Mouse (Mus musculus) stomach, embryonic 16.5 days (tissue): ENCODE results near the gene Rrp1b. TPM values are rescaled to one million over a fixed set of nuclear protein-coding genes. Genes with fewer than 3 reads are reported as not detected.

Experiments
- ATAC-seq: fragments of 200-750 bp; cut with Nextera tagmentation; 2 replicates; pipeline ENCODE4 v1.8.0; 2017; ENCODE audit warnings: moderate number of reproducible peaks, moderate TSS enrichment; ENCODE audit not compliant: insufficient read depth, low FRiP score
- H3K27ac ChIP-seq: fragments of 300-500 bp; sonication (generic); 2 replicates; pipeline ENCODE4 v1.5.1; 2014; ENCODE audit warnings: low read length
- H3K27me3 ChIP-seq: fragments of 300-500 bp; sonication (generic); 2 replicates; pipeline ENCODE4 v1.6.1; 2014; ENCODE audit warnings: low read length, control low read depth, mixed read lengths; ENCODE audit not compliant: control insufficient read depth, insufficient read depth
- H3K36me3 ChIP-seq: fragments of 300-500 bp; sonication (generic); 2 replicates; pipeline ENCODE4 v1.6.1; 2014; ENCODE audit warnings: low read length; ENCODE audit not compliant: control insufficient read depth, insufficient read depth
- H3K4me1 ChIP-seq: fragments of 300-500 bp; sonication (generic); 2 replicates; pipeline ENCODE4 v1.6.1; 2014; ENCODE audit warnings: low read length, control low read depth, mixed read lengths; ENCODE audit not compliant: control insufficient read depth, insufficient read depth
- H3K4me2 ChIP-seq: fragments of 300-500 bp; sonication (generic); 2 replicates; pipeline ENCODE4 v1.6.1; 2014; ENCODE audit warnings: low read depth, low read length, mixed read lengths
- H3K4me3 ChIP-seq: fragments of 300-500 bp; sonication (generic); replicated peaks from 2 replicates; pipeline ENCODE4 v1.5.1; 2014; ENCODE audit warnings: mild to moderate bottlenecking, low read length
- H3K9ac ChIP-seq: fragments of 300-500 bp; sonication (generic); 2 replicates; pipeline ENCODE4 v1.6.1; 2014; ENCODE audit warnings: low read length
- H3K9me3 ChIP-seq: fragments of 300-500 bp; sonication (generic); replicated peaks from 2 replicates; pipeline ENCODE4 v1.6.1; 2016; ENCODE audit warnings: low read length, control low read depth; ENCODE audit not compliant: control insufficient read depth
- WGBS: fragments of 180-500 bp; shearing (Covaris S2); extraction: QIAGEN DNeasy Blood & Tissue Kit; methylation state at CpG from one replicate; pipeline ENCODE4 v1.1.7; 2014; 5-methylcytosine and 5-hydroxymethylcytosine counted together
- polyA plus RNA-seq: library from polyadenylated mRNA; unstranded; fragments of >200 nt; fragmentation: Nextera tagmentation; extraction: Ambion mirVana; gene quantifications from 2 replicates; pipeline ENCODE4 v1.2.1, GENCODE M21; 2015

Rrp1b gene
- polyA plus RNA-seq, 1 experiment from 2014 or later: 40.1 TPM

GRCm38 (mm10) chr17:32003251-32003650 lies 32.6 kb upstream of the Rrp1b start:
- no peak for ATAC-seq
- H3K27me3 ChIP-seq: no peaks in the 10 kb centered on the region

DNA sequence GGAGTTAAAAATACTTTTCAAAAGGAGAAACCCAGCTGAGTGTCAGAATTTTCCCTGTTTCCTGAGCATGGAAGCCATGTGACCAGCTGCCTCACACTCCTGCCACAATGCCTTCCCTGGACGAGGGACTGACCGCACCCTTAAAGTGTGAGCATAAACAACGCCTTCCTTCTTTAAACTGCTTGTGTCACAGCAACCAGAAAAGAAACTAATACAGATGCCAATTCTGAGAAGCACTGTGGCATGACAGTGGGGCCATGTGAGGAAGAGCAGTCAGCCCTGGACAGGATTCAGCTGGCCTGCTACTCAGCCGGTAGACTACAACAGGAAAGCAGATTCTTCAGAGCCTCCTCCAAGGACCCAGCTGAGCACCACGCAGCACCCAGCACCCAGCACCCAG lies 29.1 kb upstream of the Rrp1b start:
- Histone ChIP-seq H3K4me1 (no peaks in the 10 kb centered on the region), H3K27ac (no peak overlapping the region), H3K36me3 (no peaks in the 10 kb centered on the region), H3K4me3 (no peak overlapping the region), H3K9ac (no peak overlapping the region), H3K27me3 (no peaks in the 10 kb centered on the region), H3K9me3 (no peaks in the 10 kb centered on the region), H3K4me2 (no peak overlapping the region)
- 65% methylated on average over 5 of the region's 5 CpGs for WGBS
- no peak for ATAC-seq

More at GRCm38 (mm10) chr17:32003251-32003650, 32.6 kb upstream of the Rrp1b start:
- Histone ChIP-seq H3K4me1 (no peaks in the 10 kb centered on the region), H3K36me3 (no peaks in the 10 kb centered on the region), H3K9me3 (no peaks in the 10 kb centered on the region), H3K4me3 (no peak overlapping the region), H3K27ac (no peak overlapping the region), H3K9ac (no peak overlapping the region), H3K4me2 (no peak overlapping the region)
- WGBS: 87% methylated on average over 3 of the region's 3 CpGs

DNA sequence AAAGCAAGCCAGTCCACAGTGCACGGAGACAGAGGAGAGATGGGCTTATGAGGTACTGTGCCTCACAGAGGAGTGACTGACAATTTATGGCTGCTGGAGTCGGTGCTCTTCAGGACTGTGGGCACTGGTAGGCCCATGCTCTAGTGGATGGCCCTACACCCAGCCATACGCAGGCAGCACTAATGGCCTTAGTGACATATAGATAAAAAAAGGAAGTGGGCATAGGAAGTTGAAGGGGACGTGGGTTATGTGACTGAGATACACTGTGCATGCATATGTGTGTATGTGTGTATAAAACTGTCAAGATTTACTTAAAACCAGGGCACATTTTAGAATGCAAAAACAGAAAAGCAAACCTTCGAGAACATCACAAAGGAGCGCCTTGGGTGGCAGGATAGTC lies 24.2 kb upstream of the Rrp1b start:
- Histone ChIP-seq H3K4me1 (0 out of 2 replicates have a peak, but pooled peaks cover 3% of the 10 kb centered on the region), H3K9ac (no peak overlapping the region), H3K9me3 (no peaks in the 10 kb centered on the region), H3K36me3 (no peaks in the 10 kb centered on the region), H3K4me3 (no peak overlapping the region), H3K4me2 (no peak overlapping the region), H3K27ac (no peak overlapping the region), H3K27me3 (no peaks in the 10 kb centered on the region)
- no peak for ATAC-seq
- WGBS: 72% methylated on average over 6 of the region's 6 CpGs

- 0 out of 2 replicates have a peak, but pooled peaks cover 3% of the 10 kb centered on the region for H3K4me1 ChIP-seq
- H3K27ac ChIP-seq: no peak overlapping the region
- H3K9ac ChIP-seq: no peak overlapping the region
- H3K4me2 ChIP-seq: no peak overlapping the region
- H3K27me3 ChIP-seq: no peaks in the 10 kb centered on the region
- no peak for ATAC-seq
- H3K36me3 ChIP-seq: no peaks in the 10 kb centered on the region
- 52% methylated on average over 3 of the region's 3 CpGs for WGBS
- no peak overlapping the region for H3K4me3 ChIP-seq
- no peaks in the 10 kb centered on the region for H3K9me3 ChIP-seq
Measured at GRCm38 (mm10) chr17:32012254-32012653, 23.6 kb upstream of the Rrp1b start.

- no peaks in the 10 kb centered on the region for H3K27me3 ChIP-seq
- no peak overlapping the region for H3K4me3 ChIP-seq
- no peak overlapping the region for H3K9ac ChIP-seq
- H3K27ac ChIP-seq: peak overlapping the region; percentile 9; the same call in 1 of the 2 replicates
- ATAC-seq: peak; percentile 59; the same call in 1 of the 2 replicates
- 0 out of 2 replicates have a peak, but pooled peaks cover 7% of the 10 kb centered on the region for H3K4me1 ChIP-seq
- H3K36me3 ChIP-seq: no peaks in the 10 kb centered on the region
- no peaks in the 10 kb centered on the region for H3K9me3 ChIP-seq
- H3K4me2 ChIP-seq: no peak overlapping the region
Measured at GRCm38 (mm10) chr17:32013659-32014058, 22.2 kb upstream of the Rrp1b start.

GRCm38 (mm10) chr17:32016481-32016880 lies 19.4 kb upstream of the Rrp1b start:
- 76% methylated on average over 8 of the region's 8 CpGs for WGBS
- H3K4me3 ChIP-seq: no peak overlapping the region
- ATAC-seq: peak; percentile 56; the same call in 1 of the 2 replicates
- no peak overlapping the region for H3K4me2 ChIP-seq
- H3K27me3 ChIP-seq: no peaks in the 10 kb centered on the region
- no peaks in the 10 kb centered on the region for H3K9me3 ChIP-seq
- 0 out of 2 replicates have a peak, but pooled peaks cover 7% of the 10 kb centered on the region for H3K4me1 ChIP-seq
- H3K27ac ChIP-seq: no peak overlapping the region
- no peaks in the 10 kb centered on the region for H3K36me3 ChIP-seq
- H3K9ac ChIP-seq: no peak overlapping the region

DNA sequence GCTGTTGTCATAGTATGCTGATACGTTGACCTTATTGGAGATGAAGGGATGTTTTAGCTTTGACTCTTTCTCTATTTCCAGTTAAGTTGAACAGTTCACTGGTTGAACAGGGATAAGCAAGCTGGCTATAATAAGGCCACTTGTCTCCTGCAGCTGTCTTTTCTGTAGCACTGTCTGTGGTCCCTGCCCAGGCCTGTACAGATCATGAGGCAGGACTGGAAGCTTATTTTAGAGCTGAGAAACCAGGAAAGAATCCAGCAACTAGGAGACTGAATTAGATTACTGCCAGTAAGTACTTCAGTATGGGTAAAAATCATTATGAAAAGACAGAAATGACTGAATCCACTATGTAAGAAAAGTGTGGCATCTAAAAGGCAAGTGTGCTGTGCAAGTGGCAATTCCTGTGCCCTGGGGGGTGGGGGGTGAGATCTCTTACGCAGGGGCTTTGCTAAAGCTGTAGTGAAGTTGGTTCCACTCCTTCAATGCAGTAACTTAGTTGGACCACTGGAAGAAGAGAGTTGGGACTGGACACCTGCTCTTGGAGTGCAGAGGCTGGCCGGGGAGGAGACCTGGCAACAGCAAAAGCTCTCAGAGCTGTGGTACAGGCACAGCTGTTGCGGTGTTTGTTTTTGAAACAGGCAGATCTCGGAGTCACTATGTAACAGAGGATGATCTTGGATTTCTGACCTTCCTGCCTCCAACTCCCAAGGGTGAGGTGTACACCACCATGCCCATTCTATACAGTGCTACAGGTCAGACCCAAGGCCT lies 17.6 kb upstream of the Rrp1b start:
- no peak for ATAC-seq
- Histone ChIP-seq H3K9me3 (no peaks in the 10 kb centered on the region), H3K4me3 (no peak overlapping the region), H3K27ac (no peak overlapping the region), H3K27me3 (no peaks in the 10 kb centered on the region), H3K4me2 (no peak overlapping the region), H3K4me1 (0 out of 2 replicates have a peak, but pooled peaks cover 9% of the 10 kb centered on the region), H3K9ac (no peak overlapping the region), H3K36me3 (no peaks in the 10 kb centered on the region)
- 73% methylated on average over 5 of the region's 5 CpGs for WGBS

GRCm38 (mm10) chr17:32021981-32022380 lies 13.9 kb upstream of the Rrp1b start:
- no peak overlapping the region for H3K4me2 ChIP-seq
- H3K9me3 ChIP-seq: no peaks in the 10 kb centered on the region
- no peaks in the 10 kb centered on the region for H3K36me3 ChIP-seq
- no peak overlapping the region for H3K4me3 ChIP-seq
- H3K27me3 ChIP-seq: no peaks in the 10 kb centered on the region
- no peak for ATAC-seq
- H3K4me1 ChIP-seq: peaks cover 15% of the 10 kb centered on the region; the same call in 1 of the 2 replicates
- no peak overlapping the region for H3K27ac ChIP-seq
- H3K9ac ChIP-seq: no peak overlapping the region
- 78% methylated on average over 3 of the region's 3 CpGs for WGBS

GRCm38 (mm10) chr17:32022551-32022950 lies 13.3 kb upstream of the Rrp1b start:
- H3K4me3 ChIP-seq: no peak overlapping the region
- WGBS: 76% methylated on average over 6 of the region's 6 CpGs
- no peaks in the 10 kb centered on the region for H3K36me3 ChIP-seq
- peaks cover 15% of the 10 kb centered on the region; the same call in 1 of the 2 replicates for H3K4me1 ChIP-seq
- no peak overlapping the region for H3K9ac ChIP-seq
- no peak overlapping the region for H3K27ac ChIP-seq
- ATAC-seq: no peak
- H3K9me3 ChIP-seq: no peaks in the 10 kb centered on the region
- H3K27me3 ChIP-seq: no peaks in the 10 kb centered on the region
- no peak overlapping the region for H3K4me2 ChIP-seq
